Mouse (Mus musculus): ENCODE measurements around the gene Sox30. TPM values are rescaled to one million over a fixed set of nuclear protein-coding genes. Genes with fewer than 3 reads are reported as not detected.
A peak's percentile ranks its signal among the peaks of the same experiment; 100 is the strongest.

Gene Sox30
- polyA plus RNA-seq, 1 experiment from 2014 or later = 0.17 TPM

- WGBS = 28% methylated on average over 21 of the region's 21 CpGs
- H3K4me2 ChIP-seq (ENCODE audit: low read depth, low read length) = peak overlapping the region; percentile 8; the same call in 1 of the 2 replicates
- peaks cover 35% of the 10 kb centered on the region for H3K4me1 ChIP-seq (ENCODE audit: control insufficient read depth, insufficient read depth, low read length)
- H3K9me3 ChIP-seq (replicated peaks; ENCODE audit: control insufficient read depth, low read length) = no peaks in the 10 kb centered on the region
- peak overlapping the region; percentile 29; the same call in 1 of the 2 replicates for H3K9ac ChIP-seq (ENCODE audit: low read length)
- no peak overlapping the region for H3K4me3 ChIP-seq (replicated peaks; ENCODE audit: low read length)
- peak overlapping the region; percentile 73 for H3K27ac ChIP-seq (ENCODE audit: low read length)
- peak; percentile 80 for ATAC-seq (ENCODE audit: insufficient read depth, low FRiP score)
- no peaks in the 10 kb centered on the region for H3K36me3 ChIP-seq (ENCODE audit: control insufficient read depth, insufficient read depth, low read length)
- no peaks in the 10 kb centered on the region for H3K27me3 ChIP-seq (ENCODE audit: control insufficient read depth, insufficient read depth, low read length)
These were observed 85.3 kb downstream of the Sox30 start for GRCm38 (mm10) chr11:46065201-46066011.

Other genes starting within 250 kb of the Sox30 start
- gene Clint1, start 128.3 kb upstream of the Sox30 start, polyA plus RNA-seq (2015; fragmentation: Nextera tagmentation; extraction: Ambion mirVana) = 82.4 and 85.6 TPM in 2 replicates
- gene Lsm11, start 35.4 kb upstream of the Sox30 start, polyA plus RNA-seq (2015; fragmentation: Nextera tagmentation; extraction: Ambion mirVana) = 3.7 and 4.0 TPM in 2 replicates
- gene Thg1l, start 24.8 kb upstream of the Sox30 start, polyA plus RNA-seq (2015; fragmentation: Nextera tagmentation; extraction: Ambion mirVana) = 10.5 and 11.0 TPM in 2 replicates
- 4.7 and 7.9 TPM in 2 replicates for gene Gm12166, start 72.0 kb downstream of the Sox30 start, polyA plus RNA-seq (2015; fragmentation: Nextera tagmentation; extraction: Ambion mirVana)
- 22.0 and 22.4 TPM in 2 replicates for gene Adam19, start 75.7 kb downstream of the Sox30 start, polyA plus RNA-seq (2015; fragmentation: Nextera tagmentation; extraction: Ambion mirVana)
- gene Nipal4, start 186.2 kb downstream of the Sox30 start, polyA plus RNA-seq (2015; fragmentation: Nextera tagmentation; extraction: Ambion mirVana) = 7.8 and 10.1 TPM in 2 replicates

All from stomach, embryonic 16.5 days (tissue).